Mouse (Mus musculus): ENCODE data around the gene Baz2b. TPM values are rescaled to one million over a fixed set of nuclear protein-coding genes. Genes with fewer than 3 reads are reported as not detected.

Baz2b gene
- polyA plus RNA-seq, 1 experiment from 2014 or later = 55.1 TPM

GRCm38 (mm10) chr2:60177490-60177889 lies 32.1 kb downstream of the Baz2b start:
- Histone ChIP-seq H3K27me3 (ENCODE audit: insufficient read depth, poor library complexity, severe bottlenecking) (no peaks in the 10 kb centered on the region), H3K27ac (no peak overlapping the region), H3K4me3 (no peak overlapping the region), H3K9me3 (no peaks in the 10 kb centered on the region), H3K36me3 (no peaks in the 10 kb centered on the region), H3K4me1 (no peaks in the 10 kb centered on the region)
- WGBS = 71% methylated on average over 3 of the region's 3 CpGs
- no peak for DNase-seq (ENCODE audit: low spot score)

- WGBS = 82% methylated on average over 5 of the region's 5 CpGs
- Histone ChIP-seq H3K27ac (no peak overlapping the region), H3K4me3 (no peak overlapping the region)
These were observed 33.6 kb downstream of the Baz2b start for GRCm38 (mm10) chr2:60176087-60176486.

GRCm38 (mm10) chr2:60175078-60175477 lies 34.6 kb downstream of the Baz2b start:
- no peak overlapping the region for H3K4me3 ChIP-seq
- H3K36me3 ChIP-seq = no peaks in the 10 kb centered on the region
- no peaks in the 10 kb centered on the region for H3K27me3 ChIP-seq (ENCODE audit: insufficient read depth, poor library complexity, severe bottlenecking)
- no peaks in the 10 kb centered on the region for H3K4me1 ChIP-seq
- no peaks in the 10 kb centered on the region for H3K9me3 ChIP-seq
- H3K27ac ChIP-seq = no peak overlapping the region
- 89% methylated on average over 2 of the region's 4 CpGs for WGBS
- no peak for DNase-seq (ENCODE audit: low spot score)

More at GRCm38 (mm10) chr2:60176087-60176486, 33.6 kb downstream of the Baz2b start:
- DNase-seq (ENCODE audit: low spot score) = no peak
- H3K36me3 ChIP-seq = no peaks in the 10 kb centered on the region
- no peaks in the 10 kb centered on the region for H3K27me3 ChIP-seq (ENCODE audit: insufficient read depth, poor library complexity, severe bottlenecking)
- no peaks in the 10 kb centered on the region for H3K9me3 ChIP-seq
- H3K4me1 ChIP-seq = no peaks in the 10 kb centered on the region

GRCm38 (mm10) chr2:60173595-60173994 lies 36.0 kb downstream of the Baz2b start:
- WGBS = 83% methylated on average over 4 of the region's 4 CpGs
- Histone ChIP-seq H3K36me3 (no peaks in the 10 kb centered on the region), H3K27me3 (ENCODE audit: insufficient read depth, poor library complexity, severe bottlenecking) (no peaks in the 10 kb centered on the region), H3K27ac (no peak overlapping the region), H3K9me3 (no peaks in the 10 kb centered on the region), H3K4me3 (no peak overlapping the region), H3K4me1 (no peaks in the 10 kb centered on the region)
- DNase-seq (ENCODE audit: low spot score) = no peak

- no peak overlapping the region for H3K27ac ChIP-seq
- 59% methylated on average over 3 of the region's 3 CpGs for WGBS
- no peak overlapping the region for H3K4me3 ChIP-seq
- no peaks in the 10 kb centered on the region for H3K9me3 ChIP-seq
- DNase-seq (ENCODE audit: low spot score) = no peak
- H3K4me1 ChIP-seq = no peaks in the 10 kb centered on the region
- H3K36me3 ChIP-seq = no peaks in the 10 kb centered on the region
- no peaks in the 10 kb centered on the region for H3K27me3 ChIP-seq (ENCODE audit: insufficient read depth, poor library complexity, severe bottlenecking)
These were observed 36.4 kb downstream of the Baz2b start for GRCm38 (mm10) chr2:60173190-60173589.

- H3K27ac ChIP-seq = no peak overlapping the region
- no peaks in the 10 kb centered on the region for H3K27me3 ChIP-seq (ENCODE audit: insufficient read depth, poor library complexity, severe bottlenecking)
- H3K4me3 ChIP-seq = no peak overlapping the region
- H3K36me3 ChIP-seq = no peaks in the 10 kb centered on the region
- no peaks in the 10 kb centered on the region for H3K9me3 ChIP-seq
- 81% methylated on average over 2 of the region's 2 CpGs for WGBS
- H3K4me1 ChIP-seq = no peaks in the 10 kb centered on the region
- no peak for DNase-seq (ENCODE audit: low spot score)
These were observed 37.1 kb downstream of the Baz2b start for GRCm38 (mm10) chr2:60172531-60172914.

- no peaks in the 10 kb centered on the region for H3K9me3 ChIP-seq
- no peaks in the 10 kb centered on the region for H3K27me3 ChIP-seq (ENCODE audit: insufficient read depth, poor library complexity, severe bottlenecking)
- no peaks in the 10 kb centered on the region for H3K4me1 ChIP-seq
- no peaks in the 10 kb centered on the region for H3K36me3 ChIP-seq
- WGBS = 75% methylated on average over 7 of the region's 7 CpGs
- no peak overlapping the region for H3K27ac ChIP-seq
- DNase-seq (ENCODE audit: low spot score) = no peak
- H3K4me3 ChIP-seq = no peak overlapping the region
These were observed 37.7 kb downstream of the Baz2b start for GRCm38 (mm10) chr2:60171786-60172530.

- H3K9me3 ChIP-seq = no peaks in the 10 kb centered on the region
These were observed 42.8 kb downstream of the Baz2b start for GRCm38 (mm10) chr2:60166878-60167277.

GRCm38 (mm10) chr2:60165679-60166078 lies 44.0 kb downstream of the Baz2b start:
- Histone ChIP-seq H3K27me3 (ENCODE audit: insufficient read depth, poor library complexity, severe bottlenecking) (no peaks in the 10 kb centered on the region), H3K9me3 (no peaks in the 10 kb centered on the region), H3K4me3 (no peak overlapping the region), H3K4me1 (no peaks in the 10 kb centered on the region), H3K27ac (no peak overlapping the region), H3K36me3 (no peaks in the 10 kb centered on the region)
- WGBS = 91% methylated on average over 11 of the region's 11 CpGs
- no peak for DNase-seq (ENCODE audit: low spot score)

More at GRCm38 (mm10) chr2:60166878-60167277, 42.8 kb downstream of the Baz2b start:
- H3K36me3 ChIP-seq = no peaks in the 10 kb centered on the region
- WGBS = 87% methylated on average over 4 of the region's 4 CpGs
- DNase-seq (ENCODE audit: low spot score) = no peak
- no peaks in the 10 kb centered on the region for H3K4me1 ChIP-seq
- no peaks in the 10 kb centered on the region for H3K27me3 ChIP-seq (ENCODE audit: insufficient read depth, poor library complexity, severe bottlenecking)
- no peak overlapping the region for H3K27ac ChIP-seq
- H3K4me3 ChIP-seq = no peak overlapping the region

GRCm38 (mm10) chr2:60163744-60164143 lies 45.9 kb downstream of the Baz2b start:
- Histone ChIP-seq H3K27me3 (ENCODE audit: insufficient read depth, poor library complexity, severe bottlenecking) (no peaks in the 10 kb centered on the region), H3K9me3 (no peaks in the 10 kb centered on the region), H3K4me3 (no peak overlapping the region), H3K4me1 (no peaks in the 10 kb centered on the region), H3K36me3 (peaks cover 1% of the 10 kb centered on the region; the same call in 1 of the 2 replicates), H3K27ac (no peak overlapping the region)
- WGBS = 37% methylated on average over 2 of the region's 2 CpGs
- DNase-seq (ENCODE audit: low spot score) = no peak

- no peak overlapping the region for H3K27ac ChIP-seq
- no peaks in the 10 kb centered on the region for H3K27me3 ChIP-seq (ENCODE audit: insufficient read depth, poor library complexity, severe bottlenecking)
- no peak overlapping the region for H3K4me3 ChIP-seq
- 77% methylated on average over 2 of the region's 2 CpGs for WGBS
- DNase-seq (ENCODE audit: low spot score) = no peak
- no peaks in the 10 kb centered on the region for H3K9me3 ChIP-seq
- H3K4me1 ChIP-seq = no peaks in the 10 kb centered on the region
- H3K36me3 ChIP-seq = no peaks in the 10 kb centered on the region
These were observed 57.2 kb downstream of the Baz2b start for GRCm38 (mm10) chr2:60152481-60152880.

- 0 out of 2 replicates have a peak, but pooled peaks cover 11% of the 10 kb centered on the region for H3K4me1 ChIP-seq
- H3K4me3 ChIP-seq = no peak overlapping the region
- WGBS = 64% methylated on average over 5 of the region's 5 CpGs
- no peaks in the 10 kb centered on the region for H3K9me3 ChIP-seq
- DNase-seq (ENCODE audit: low spot score) = no peak
- no peaks in the 10 kb centered on the region for H3K36me3 ChIP-seq
- H3K27ac ChIP-seq = no peak overlapping the region
- no peaks in the 10 kb centered on the region for H3K27me3 ChIP-seq (ENCODE audit: insufficient read depth, poor library complexity, severe bottlenecking)
These were observed 61.0 kb downstream of the Baz2b start for GRCm38 (mm10) chr2:60148651-60149050.

- WGBS = 40% methylated on average over 3 of the region's 3 CpGs
- DNase-seq (ENCODE audit: low spot score) = no peak
These were observed 62.2 kb downstream of the Baz2b start for GRCm38 (mm10) chr2:60147428-60147827.

GRCm38 (mm10) chr2:60145742-60146141 lies 63.9 kb downstream of the Baz2b start:
- Histone ChIP-seq H3K4me3 (no peak overlapping the region), H3K9me3 (no peaks in the 10 kb centered on the region), H3K27me3 (ENCODE audit: insufficient read depth, poor library complexity, severe bottlenecking) (no peaks in the 10 kb centered on the region), H3K4me1 (0 out of 2 replicates have a peak, but pooled peaks cover 11% of the 10 kb centered on the region), H3K27ac (no peak overlapping the region), H3K36me3 (no peaks in the 10 kb centered on the region)
- 75% methylated on average over 6 of the region's 6 CpGs for WGBS
- no peak for DNase-seq (ENCODE audit: low spot score)

More at GRCm38 (mm10) chr2:60147428-60147827, 62.2 kb downstream of the Baz2b start:
- Histone ChIP-seq H3K4me3 (no peak overlapping the region), H3K9me3 (no peaks in the 10 kb centered on the region), H3K27ac (no peak overlapping the region), H3K27me3 (ENCODE audit: insufficient read depth, poor library complexity, severe bottlenecking) (no peaks in the 10 kb centered on the region), H3K4me1 (0 out of 2 replicates have a peak, but pooled peaks cover 11% of the 10 kb centered on the region), H3K36me3 (no peaks in the 10 kb centered on the region)

Data from heart, embryonic 10.5 days (tissue).